8 mouse cellular contexts compared by ENCODE assay signal in genomic region chr12:76369978-76370830, GRCm38 (mm10). TPM values are rescaled to one million over a fixed set of nuclear protein-coding genes. Genes with fewer than 3 reads are reported as not detected.
DNase-seq lines count a peak whose midpoint lies in the region; ATAC-seq and TF ChIP-seq lines count a peak whose summit lies in the region.

Zbtb1 (plus strand) TSS chr12:76370266.

- peak; percentile 83 for DNase-seq in forebrain, embryonic 14.5 days (ENCODE audit: low spot score)
- peak; percentile 82 to 84 for DNase-seq in heart, postnatal 14 days
- DNase-seq in layer of hippocampus, adult 18-20 months (ENCODE audit: low spot score in 2 of 2), result peak; percentile 78 to 85
- peak; percentile 84 for DNase-seq in lung, embryonic 14.5 days
- DNase-seq in thymus, adult 18-20 months, result peak; percentile 78 to 81

- no peak for TF ChIP-seq CTCF in E14TG2a.4 (conservative IDR thresholded peaks at IDR 0.05; ENCODE audit: low read length)
- TF ChIP-seq CTCF in lung, embryonic 14.5 days (IDR thresholded peaks at IDR 0.05; ENCODE audit: low read depth), result no peak

- intact Hi-C loops in heart, postnatal 14 days (cut with DNase I), result loop anchor here (2.0 to 10.0 kb wide), 2 partner anchors 33 to 105 kb away; no protein-coding TSS in a partner anchor

- peak within 1 kb of the TSS; percentile 97 for H3K27ac ChIP-seq in forebrain, embryonic 14.5 days (ENCODE audit: low read depth, low read length)
- H3K27ac ChIP-seq in lung, embryonic 14.5 days (ENCODE audit: low read depth), result peak within 1 kb of the TSS; percentile 100

- peak within 1 kb of the TSS; percentile 80 for H3K4me2 ChIP-seq in forebrain, embryonic 14.5 days (ENCODE audit: low read length)
- H3K4me2 ChIP-seq in lung, embryonic 14.5 days, result peak within 1 kb of the TSS; percentile 78

- H3K9me3 ChIP-seq in E14TG2a.4 (ENCODE audit: low read length), result no peaks in the 10 kb centered on the region
- H3K9me3 ChIP-seq in forebrain, embryonic 14.5 days (replicated peaks; ENCODE audit: control insufficient read depth, low read length), result no peaks in the 10 kb centered on the region
- H3K9me3 ChIP-seq in lung, embryonic 14.5 days (ENCODE audit: low read depth, low read length), result no peaks in the 10 kb centered on the region

- peaks cover 9% of the 10 kb centered on the region for H3K36me3 ChIP-seq in E14TG2a.4 (ENCODE audit: insufficient read depth, low read length)
- H3K36me3 ChIP-seq in forebrain, embryonic 14.5 days (ENCODE audit: control insufficient read depth, insufficient read depth, low read length), result no peaks in the 10 kb centered on the region
- no peaks in the 10 kb centered on the region for H3K36me3 ChIP-seq in lung, embryonic 14.5 days (ENCODE audit: insufficient read depth)

- WGBS in forebrain, embryonic 14.5 days, result under 1% methylated on average over 78 of the region's 99 CpGs
- under 1% methylated on average over 93 of the region's 99 CpGs for whole genome bisulfite sequencing in lung, embryonic 14.5 days

- peak; percentile 11 for ATAC-seq in cerebellum, adult (ENCODE audit: insufficient number of reproducible peaks, low FRiP score, low TSS enrichment)
- ATAC-seq in forebrain, embryonic 14.5 days, result peak; percentile 74
- ATAC-seq in lung, embryonic 14.5 days (ENCODE audit: insufficient read depth), result peak; percentile 70
- peak; percentile 32 for ATAC-seq in neutrophil, adult 5-6 weeks (ENCODE audit: extremely low read depth, insufficient number of reproducible peaks, low FRiP score, poor library complexity, severe bottlenecking)

- no peaks in the 10 kb centered on the region for H3K27me3 ChIP-seq in E14TG2a.4 (ENCODE audit: insufficient read depth, low read length)
- H3K27me3 ChIP-seq in forebrain, embryonic 14.5 days (replicated peaks; ENCODE audit: control insufficient read depth, insufficient read depth, low read length), result no peaks in the 10 kb centered on the region
- no peaks in the 10 kb centered on the region for H3K27me3 ChIP-seq in lung, embryonic 14.5 days (ENCODE audit: insufficient read depth, low read length)

- H3K9ac ChIP-seq in forebrain, embryonic 14.5 days (ENCODE audit: low read length), result peak within 1 kb of the TSS; percentile 98
- peak within 1 kb of the TSS; percentile 99 for H3K9ac ChIP-seq in lung, embryonic 14.5 days

- H3K4me3 ChIP-seq in E14TG2a.4 (replicated peaks; ENCODE audit: low read length), result peak within 1 kb of the TSS; percentile 92
- peak within 1 kb of the TSS; percentile 90 for H3K4me3 ChIP-seq in forebrain, embryonic 14.5 days (ENCODE audit: low read depth, low read length)
- H3K4me3 ChIP-seq in lung, embryonic 14.5 days (ENCODE audit: low read depth, low read length), result peak within 1 kb of the TSS; percentile 89

- H3K4me1 ChIP-seq in E14TG2a.4 (replicated peaks; ENCODE audit: low read depth, low read length), result peaks cover 68% of the 10 kb centered on the region
- H3K4me1 ChIP-seq in forebrain, embryonic 14.5 days (ENCODE audit: control insufficient read depth, insufficient read depth, low read length), result peaks cover 31% of the 10 kb centered on the region
- peaks cover 19% of the 10 kb centered on the region for H3K4me1 ChIP-seq in lung, embryonic 14.5 days (ENCODE audit: insufficient read depth)

RNA-seq across cellular contexts. Expression of gene Zbtb1, which starts in this region (rescaled TPM):
- polyA plus RNA-seq in forebrain, embryonic 14.5 days (2014; fragmentation: Nextera tagmentation; extraction: Ambion mirVana), result 4.2 and 5.7 TPM in 2 replicates
- 1 to 10 TPM; 5.0 to 5.2 TPM for total RNA-seq in heart, postnatal 14 days (2021)
- total RNA-seq in layer of hippocampus, adult 18-20 months (2021), result 1 to 10 TPM; 6.8 to 7.4 TPM
- 12.6 and 13.2 TPM in 2 replicates for polyA plus RNA-seq in lung, embryonic 14.5 days (2014; fragmentation: Nextera tagmentation; extraction: Ambion mirVana)
- total RNA-seq in neutrophil, adult 5-6 weeks (2017), result 17.7 and 20.1 TPM in 2 replicates

Comparison
In these comparisons a context has a peak if more than half of its experiments do, and no peak if none do; other contexts are left out.
1. Peak in every context shown above with its lines: DNase-seq, ATAC-seq, H3K4me3 ChIP-seq and H3K27ac ChIP-seq.
2. ATAC-seq: peak in every context shown above with its lines; median percentile 74 in forebrain, embryonic 14.5 days; 70 in lung, embryonic 14.5 days; 32 in neutrophil, adult 5-6 weeks; 11 in cerebellum, adult.